Mouse (Mus musculus) adrenal gland, postnatal 14 days (tissue): Measurements from ENCODE around the gene Acot5. TPM values are rescaled to one million over a fixed set of nuclear protein-coding genes. Genes with fewer than 3 reads are reported as not detected.

Experiments used
- total RNA-seq: library from RNA; stranded (reverse); gene quantifications from 2 replicates; pipeline ENCODE4 v1.2.3, GENCODE M21; 2021

Acot5 gene
- total RNA-seq, 1 experiment from 2014 or later: 0.56 TPM

Other genes with a start within 250 kb of the Acot5 start
- gene Numb, start 147.4 kb upstream of the Acot5 start, total RNA-seq: 40.7 and 47.3 TPM in 2 replicates
- 13.8 and 15.0 TPM in 2 replicates for gene Riox1, start 118.7 kb upstream of the Acot5 start, total RNA-seq
- gene Heatr4, start 84.5 kb upstream of the Acot5 start, total RNA-seq: not detected in 2 replicates
- gene Acot2, start 81.5 kb upstream of the Acot5 start, total RNA-seq: 31.7 and 39.1 TPM in 2 replicates
- 8.0 and 20.7 TPM in 2 replicates for gene Acot1, start 59.8 kb upstream of the Acot5 start, total RNA-seq
- gene Acot4, start 30.9 kb upstream of the Acot5 start, total RNA-seq: 3.0 and 3.3 TPM in 2 replicates
- gene Gm49366, start 30.4 kb upstream of the Acot5 start, total RNA-seq: not detected in 2 replicates
- 0.33 TPM in 1 of 2 replicates, not detected in the other for gene Acot3, start 17.2 kb upstream of the Acot5 start, total RNA-seq
- 4.7 and 5.5 TPM in 2 replicates for gene Acot6, start 31.3 kb downstream of the Acot5 start, total RNA-seq
- 17.3 and 17.7 TPM in 2 replicates for gene Dnal1, start 45.0 kb downstream of the Acot5 start, total RNA-seq
- gene Pnma1, start 79.2 kb downstream of the Acot5 start, total RNA-seq: 0.30 and 0.44 TPM in 2 replicates
- gene Elmsan1, start 149.6 kb downstream of the Acot5 start, total RNA-seq: 18.7 and 25.7 TPM in 2 replicates
- 132 and 143 TPM in 2 replicates for gene Ptgr2, start 215.9 kb downstream of the Acot5 start, total RNA-seq
- 42.2 and 52.6 TPM in 2 replicates for gene Zfp410, start 247.5 kb downstream of the Acot5 start, total RNA-seq